Mouse (Mus musculus) heart, postnatal 0 days (tissue): ENCODE results near the gene Baiap2l2.

Experiments
- CTCF ChIP-seq: IDR thresholded peaks from 2 replicates; pipeline ENCODE4 v1.5.1; 2016; ENCODE audit warnings: antibody characterized with exemption, control low read depth, low read depth
- EP300 ChIP-seq: IDR thresholded peaks from 2 replicates; pipeline ENCODE4 v1.6.1; 2016; ENCODE audit warnings: antibody characterized with exemption, low read depth

DNA sequence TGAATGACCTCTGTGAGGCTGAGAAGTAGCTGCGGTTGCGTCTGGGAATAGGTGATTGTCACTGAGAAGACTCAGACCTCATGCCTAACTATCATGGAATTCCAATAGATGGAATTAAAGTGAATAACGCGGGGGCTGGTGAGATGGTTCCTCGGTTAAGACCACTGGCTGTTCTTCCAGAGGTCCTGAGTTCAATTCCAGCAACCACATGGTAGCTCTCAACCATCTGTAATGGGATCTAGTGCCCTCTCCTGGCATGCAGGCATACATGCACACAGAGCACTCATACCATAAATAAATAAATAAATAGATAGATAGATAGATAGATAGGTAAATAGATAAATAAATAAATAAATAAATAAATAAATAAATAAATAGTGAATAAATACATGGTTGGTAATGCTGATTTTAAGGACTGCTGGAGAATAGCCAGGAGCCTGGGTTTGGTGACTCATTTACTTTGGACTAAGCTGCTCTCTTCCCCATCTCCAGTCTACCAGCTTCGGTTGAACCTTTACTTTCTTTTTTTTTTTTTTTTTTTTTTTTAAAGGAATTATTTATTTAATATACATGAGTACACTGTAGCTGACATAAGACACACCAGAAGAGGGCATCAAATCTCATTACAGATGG is 44.1 kb upstream of the Baiap2l2 start:
- TF ChIP-seq CTCF (no peak; the same call in 1 of the 2 replicates), EP300 (no peak)
